Mouse (Mus musculus) 416B (cell line): ENCODE results near the gene Ppp1r15b.

Experiments used
- DNase-seq: peaks from one replicate; pipeline ENCODE4 v3.0.0; 2011; ENCODE audit warnings: low read depth

Gene Ppp1r15b

GRCm38 (mm10) chr1:133130638-133131560 is at the start of gene Ppp1r15b:
Gene Ppp1r15b, plus strand, starts transcription at chr1:133131143.
- DNase-seq = peak; percentile 99

- DNase-seq = no peak
Observed at GRCm38 (mm10) chr1:133083003-133083546, 47.9 kb upstream of the Ppp1r15b start.

GRCm38 (mm10) chr1:133083942-133084625 is 46.9 kb upstream of the Ppp1r15b start:
- no peak for DNase-seq

- no peak for DNase-seq
Observed at GRCm38 (mm10) chr1:133084708-133085416, 46.1 kb upstream of the Ppp1r15b start.

- no peak for DNase-seq
Observed at GRCm38 (mm10) chr1:133085417-133085742, 45.6 kb upstream of the Ppp1r15b start.

GRCm38 (mm10) chr1:133086804-133087203 is 44.1 kb upstream of the Ppp1r15b start:
- no peak for DNase-seq

GRCm38 (mm10) chr1:133087206-133087905 is 43.6 kb upstream of the Ppp1r15b start:
- peak; percentile 77 for DNase-seq

- DNase-seq = no peak
Observed at GRCm38 (mm10) chr1:133088196-133088595, 42.7 kb upstream of the Ppp1r15b start.

GRCm38 (mm10) chr1:133089415-133089814 is 41.5 kb upstream of the Ppp1r15b start:
- DNase-seq = no peak

GRCm38 (mm10) chr1:133090641-133091040 is 40.3 kb upstream of the Ppp1r15b start:
- DNase-seq = no peak

GRCm38 (mm10) chr1:133091483-133091882 is 39.5 kb upstream of the Ppp1r15b start:
- DNase-seq = no peak

GRCm38 (mm10) chr1:133093719-133094118 is 37.2 kb upstream of the Ppp1r15b start:
- DNase-seq = no peak

- DNase-seq = peak; percentile 76
Observed at GRCm38 (mm10) chr1:133100980-133101798, 29.8 kb upstream of the Ppp1r15b start.

- DNase-seq = no peak
Observed at GRCm38 (mm10) chr1:133102108-133102507, 28.8 kb upstream of the Ppp1r15b start.

GRCm38 (mm10) chr1:133103315-133103714 is 27.6 kb upstream of the Ppp1r15b start:
- DNase-seq = no peak

- no peak for DNase-seq
Observed at GRCm38 (mm10) chr1:133103871-133104270, 27.1 kb upstream of the Ppp1r15b start.

- DNase-seq = no peak
Observed at GRCm38 (mm10) chr1:133116108-133116507, 14.8 kb upstream of the Ppp1r15b start.

GRCm38 (mm10) chr1:133118127-133118526 is 12.8 kb upstream of the Ppp1r15b start:
- DNase-seq = peak; percentile 91

- peak; percentile 51 for DNase-seq
Observed at GRCm38 (mm10) chr1:133118844-133119243, 12.1 kb upstream of the Ppp1r15b start.

GRCm38 (mm10) chr1:133119931-133120712 is 10.8 kb upstream of the Ppp1r15b start:
- peak; percentile 86 for DNase-seq
